Mouse (Mus musculus): ENCODE data around the gene Iqck.

Gene Iqck

DNA sequence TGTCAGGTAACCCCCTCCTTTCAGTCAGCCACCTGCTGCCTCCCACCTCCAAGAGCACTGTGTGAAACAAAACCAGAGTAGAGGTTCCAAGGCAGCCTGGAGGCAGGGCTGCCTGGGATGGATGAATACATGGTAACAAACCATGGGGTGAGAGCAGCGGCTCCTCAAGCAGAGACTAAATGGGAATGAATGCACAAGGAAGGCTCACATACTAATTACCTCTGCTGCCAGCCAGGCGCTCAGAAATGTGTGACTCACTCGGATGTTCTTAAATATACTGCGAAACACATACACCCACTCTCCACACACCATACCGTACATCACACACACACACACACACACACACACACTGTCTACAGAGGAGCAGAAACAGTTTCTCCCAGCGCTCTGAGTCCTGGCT is 134.7 kb downstream of the Iqck start:
- DNase-seq (ENCODE audit: low spot score in 2 of 2), result peak; percentile 86 to 92

GRCm38 (mm10) chr7:118991341-118991884 is 135.9 kb downstream of the Iqck start:
- peak in 1 of 2 experiments; percentile 40 for DNase-seq (ENCODE audit: low spot score in 2 of 2)

DNA sequence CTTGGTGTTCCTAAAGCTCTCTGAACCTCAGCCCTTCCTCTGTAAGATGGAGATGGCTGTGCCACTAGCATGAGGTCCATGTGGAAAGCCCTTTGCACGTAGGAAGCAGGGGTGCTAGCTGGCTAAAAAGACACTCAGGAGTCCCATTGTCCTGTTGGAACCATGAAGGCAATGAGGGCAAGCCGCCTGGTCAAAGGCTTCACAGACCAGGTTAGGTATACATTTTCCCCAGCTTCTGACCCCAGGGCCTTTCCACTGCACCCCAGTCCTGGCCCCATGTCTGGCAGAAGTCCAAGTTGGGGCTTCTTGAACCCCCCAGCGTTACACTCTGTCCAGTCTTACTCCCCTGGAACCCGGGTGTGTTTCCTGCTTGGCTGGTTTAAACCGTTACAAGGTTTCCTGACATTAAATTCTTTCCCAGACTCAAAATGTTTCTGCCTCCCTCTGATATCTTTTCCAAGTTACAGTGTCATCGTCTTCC is 136.6 kb downstream of the Iqck start:
- no peak for DNase-seq (ENCODE audit: low spot score in 2 of 2)

DNA sequence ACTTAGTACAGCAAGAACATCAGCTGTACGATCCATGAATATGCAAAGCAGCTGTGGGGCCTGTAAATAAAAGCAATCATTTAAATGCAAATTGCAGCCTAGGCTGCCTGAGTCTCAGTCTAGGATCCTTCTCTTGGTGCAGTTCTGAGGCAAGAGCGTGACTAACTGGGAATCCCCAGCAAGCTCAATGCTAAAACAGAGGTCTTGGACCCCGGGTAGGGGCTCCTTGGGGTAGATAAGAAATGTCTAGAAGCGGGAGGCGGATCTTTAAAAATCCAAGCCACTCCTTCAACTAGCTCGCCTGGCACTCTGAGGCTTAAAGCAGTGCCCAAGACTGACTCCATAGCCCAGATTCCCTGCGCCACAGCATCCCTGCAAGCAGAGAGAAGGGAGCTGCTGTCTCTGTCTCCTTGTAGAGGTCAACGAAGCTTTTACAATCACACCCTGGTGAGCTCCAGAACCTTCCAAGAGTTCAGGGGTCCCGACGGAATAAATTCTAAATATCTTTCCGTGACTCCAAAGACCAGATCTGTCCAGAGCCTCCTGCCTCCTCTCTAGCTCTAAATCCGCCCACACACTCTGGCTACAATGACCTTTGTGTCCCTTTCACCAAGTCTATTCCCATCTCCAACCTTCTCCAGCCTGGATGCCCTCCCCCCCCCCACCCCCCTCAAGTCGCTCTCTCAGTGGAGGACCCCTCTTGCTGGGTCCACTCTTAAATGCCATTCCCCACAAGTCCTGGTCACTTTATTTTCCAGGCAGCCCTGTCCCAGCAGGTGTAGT is 137.3 kb downstream of the Iqck start:
- DNase-seq (ENCODE audit: low spot score in 2 of 2), result peak; percentile 43 to 50

- peak; percentile 44 to 57 for DNase-seq (ENCODE audit: low spot score in 2 of 2)
Measured at GRCm38 (mm10) chr7:118993597-118994230, 138.2 kb downstream of the Iqck start.

- DNase-seq (ENCODE audit: low spot score in 2 of 2), result no peak
Measured at GRCm38 (mm10) chr7:118994231-118994842, 138.8 kb downstream of the Iqck start.

- DNase-seq (ENCODE audit: low spot score in 2 of 2), result peak; percentile 85 to 86
Measured at GRCm38 (mm10) chr7:118995007-118995406, 139.5 kb downstream of the Iqck start, which contains the start of gene Gprc5b. TSS of gene Gprc5b (minus strand) at chr7:118995211.

GRCm38 (mm10) chr7:118995671-118996070 is 140.1 kb downstream of the Iqck start:
- peak in 1 of 2 experiments; percentile 40 for DNase-seq (ENCODE audit: low spot score in 2 of 2)

- DNase-seq (ENCODE audit: low spot score in 2 of 2), result peak; percentile 86 to 90
Measured at GRCm38 (mm10) chr7:118996137-118996837, 140.7 kb downstream of the Iqck start.

GRCm38 (mm10) chr7:118999857-119000256 is 144.3 kb downstream of the Iqck start:
- no peak for DNase-seq (ENCODE audit: low spot score in 2 of 2)

GRCm38 (mm10) chr7:119001965-119002364 is 146.4 kb downstream of the Iqck start:
- DNase-seq (ENCODE audit: low spot score in 2 of 2), result no peak

- no peak for DNase-seq (ENCODE audit: low spot score in 2 of 2)
Measured at GRCm38 (mm10) chr7:119002501-119002900, 146.9 kb downstream of the Iqck start.

GRCm38 (mm10) chr7:119010854-119011529 is 155.4 kb downstream of the Iqck start:
- DNase-seq (ENCODE audit: low spot score in 2 of 2), result peak; percentile 84 to 89

DNA sequence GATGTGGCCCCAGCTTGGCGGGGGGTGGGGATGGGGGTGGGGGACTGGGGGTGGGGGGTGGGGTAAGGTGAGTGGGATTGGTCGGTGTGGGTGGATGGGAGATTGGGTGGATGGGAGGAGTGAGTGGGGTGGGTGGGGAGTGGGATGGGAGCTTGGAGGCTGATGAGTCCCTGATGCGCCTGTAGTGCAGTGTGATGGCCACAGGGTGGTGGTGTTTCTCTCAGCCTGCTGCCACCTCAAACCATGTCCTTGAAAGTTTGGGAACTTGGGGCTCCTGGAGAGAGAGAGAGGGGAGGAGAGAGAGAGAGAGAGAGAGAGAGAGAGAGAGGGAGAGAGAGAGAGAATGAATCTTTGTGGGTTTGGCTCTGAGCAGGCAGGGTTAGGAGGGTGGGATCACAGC is 160.2 kb downstream of the Iqck start:
- peak; percentile 63 to 74 for DNase-seq (ENCODE audit: low spot score in 2 of 2)

GRCm38 (mm10) chr7:119019537-119019936 is 164.0 kb downstream of the Iqck start:
- peak; percentile 57 to 68 for DNase-seq (ENCODE audit: low spot score in 2 of 2)

All from right cerebral cortex, postnatal 10 days (tissue).